Mouse (Mus musculus): ENCODE data around the gene Ephx1. TPM values are rescaled to one million over a fixed set of nuclear protein-coding genes. Genes with fewer than 3 reads are reported as not detected.

Ephx1 gene
- polyA plus RNA-seq, 1 experiment: 5.1 TPM

DNA sequence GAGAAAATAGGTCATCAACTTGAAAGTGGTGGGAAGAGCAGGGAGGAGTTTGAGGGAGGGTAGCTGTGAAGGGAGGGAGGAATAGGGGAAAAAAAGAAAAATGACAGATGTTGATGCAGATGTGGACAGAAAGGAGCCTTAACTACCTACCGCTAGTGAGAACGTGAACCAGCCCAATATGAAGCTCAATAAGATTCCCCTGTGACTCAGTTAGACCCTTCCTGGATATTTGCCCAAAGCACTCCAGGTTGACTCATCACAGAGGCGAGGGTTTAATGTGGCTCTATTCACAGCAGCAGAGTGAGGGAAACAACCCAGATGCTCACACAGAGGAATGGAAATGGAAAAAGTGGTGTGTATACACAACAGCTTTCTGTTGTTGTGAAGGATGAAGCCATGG lies 89.6 kb downstream of the Ephx1 start:
- TF ChIP-seq CTCF (IDR thresholded peaks at IDR 0.05; ENCODE audit: borderline replicate concordance, extremely low read depth, insufficient read depth, insufficient read length) (no peak), POLR2A (IDR thresholded peaks at IDR 0.05; ENCODE audit: borderline replicate concordance, extremely low read depth, insufficient read depth, insufficient read length, poor library complexity, severe bottlenecking) (no peak)
- no peak for DNase-seq (ENCODE audit: low read depth)

- TF ChIP-seq CTCF (IDR thresholded peaks at IDR 0.05; ENCODE audit: borderline replicate concordance, extremely low read depth, insufficient read depth, insufficient read length): no peak
- DNase-seq (ENCODE audit: low read depth): no peak
Measured at GRCm38 (mm10) chr1:180929599-180929998, 91.1 kb downstream of the Ephx1 start.

DNA sequence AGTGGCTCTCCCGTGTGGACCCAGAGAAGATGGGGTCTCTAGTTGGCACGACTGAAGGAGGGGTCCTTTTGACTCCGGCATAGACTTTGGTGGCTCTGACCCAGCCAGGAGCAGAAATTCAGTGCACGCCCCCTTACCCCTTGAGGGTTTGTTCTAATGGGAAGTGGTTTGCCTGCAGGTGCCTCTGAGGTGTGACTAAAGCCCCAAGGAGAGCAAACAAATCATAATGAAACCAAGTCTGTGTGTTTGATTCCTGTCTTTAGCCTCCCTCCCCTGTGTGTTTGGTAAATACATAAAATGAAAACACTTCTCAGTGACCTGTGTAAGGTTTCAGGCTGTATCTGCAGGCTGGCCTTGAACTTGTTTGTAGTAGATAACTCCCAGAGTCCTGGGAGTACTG lies 94.4 kb downstream of the Ephx1 start:
- TF ChIP-seq POLR2A (IDR thresholded peaks at IDR 0.05; ENCODE audit: borderline replicate concordance, extremely low read depth, insufficient read depth, insufficient read length, poor library complexity, severe bottlenecking): no peak
- no peak for TF ChIP-seq CTCF (IDR thresholded peaks at IDR 0.05; ENCODE audit: borderline replicate concordance, extremely low read depth, insufficient read depth, insufficient read length)
- DNase-seq (ENCODE audit: low read depth): no peak

Other genes starting within 250 kb of the Ephx1 start
- 2,000 and 2,211 TPM in 2 replicates for gene H3f3a, start 207.0 kb downstream of the Ephx1 start, polyA plus RNA-seq (2012; rRNA removed)
- gene Sde2, start 169.8 kb downstream of the Ephx1 start, polyA plus RNA-seq (2012; rRNA removed): 22.0 and 25.5 TPM in 2 replicates
- gene Lefty2, start 127.8 kb downstream of the Ephx1 start, polyA plus RNA-seq (2012; rRNA removed): 1.4 and 2.0 TPM in 2 replicates
- 45.7 and 65.9 TPM in 2 replicates for gene Pycr2, start 116.6 kb downstream of the Ephx1 start, polyA plus RNA-seq (2012; rRNA removed)
- gene Lefty1, start 85.9 kb downstream of the Ephx1 start, polyA plus RNA-seq (2012; rRNA removed): 1.1 and 1.3 TPM in 2 replicates
- 3.3 and 3.6 TPM in 2 replicates for gene Tmem63a, start 78.6 kb downstream of the Ephx1 start, polyA plus RNA-seq (2012; rRNA removed)
- not detected in 2 replicates for gene 9130409I23Rik, start 30.3 kb upstream of the Ephx1 start, polyA plus RNA-seq (2012; rRNA removed)
- 68.9 and 92.0 TPM in 2 replicates for gene Nvl, start 123.3 kb upstream of the Ephx1 start, polyA plus RNA-seq (2012; rRNA removed)
- gene Cnih4, start 123.8 kb upstream of the Ephx1 start, polyA plus RNA-seq (2012; rRNA removed): 22.5 and 26.1 TPM in 2 replicates
- gene Wdr26, start 191.1 kb upstream of the Ephx1 start, polyA plus RNA-seq (2012; rRNA removed): 56.0 and 78.1 TPM in 2 replicates